Comparison of ENCODE assay signal across 26 mouse cellular contexts in the genomic region with DNA sequence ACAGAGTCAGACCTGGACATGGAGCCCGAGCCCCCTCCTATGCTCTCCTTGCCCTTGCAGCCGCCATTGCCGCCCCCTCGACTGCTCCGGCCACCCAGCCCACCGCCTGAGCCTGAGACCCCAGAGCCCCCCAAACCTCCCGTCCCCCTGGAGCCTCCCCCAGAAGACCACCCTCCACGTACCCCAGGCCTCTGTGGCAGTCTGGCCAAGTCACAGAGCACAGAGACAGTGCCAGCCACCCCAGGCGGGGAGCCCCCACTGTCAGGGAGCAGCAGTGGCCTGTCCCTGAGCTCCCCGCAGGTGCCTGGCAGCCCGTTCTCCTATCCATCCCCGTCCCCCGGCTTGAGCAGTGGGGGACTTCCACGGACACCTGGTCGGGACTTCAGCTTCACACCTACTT. TPM values are rescaled to one million over a fixed set of nuclear protein-coding genes. Genes with fewer than 3 reads are reported as not detected.
DNase-seq lines count a peak whose midpoint lies in the region; ATAC-seq and TF ChIP-seq lines count a peak whose summit lies in the region.
"Had no signal": no experiment of that assay in that cellular context is flagged by ENCODE, and none has a peak within 500 bp of the region (broad histone marks: within the 10 kb centered on the region; RNA-seq: fewer than 3 reads in every experiment).

No protein-coding gene starts in this region.

- H3K4me2 ChIP-seq in hindbrain, postnatal 0 days (ENCODE audit: low read depth, low read length): no peak overlapping the region
- H3K4me2 ChIP-seq in hindbrain, embryonic 14.5 days (replicated peaks): no peak overlapping the region
- H3K4me2 ChIP-seq: embryonic facial prominence, embryonic 13.5 days; embryonic facial prominence, embryonic 15.5 days; forebrain, embryonic 12.5 days had no signal

- 0 out of 2 replicates have a peak overlapping the region, but pooled peaks have one; percentile 3 for H3K9ac ChIP-seq in hindbrain, postnatal 0 days (replicated peaks; ENCODE audit: low read length)
- H3K9ac ChIP-seq in hindbrain, embryonic 14.5 days: no peak overlapping the region
- H3K9ac ChIP-seq: embryonic facial prominence, embryonic 13.5 days; embryonic facial prominence, embryonic 15.5 days; forebrain, embryonic 12.5 days had no signal

- no peak for ATAC-seq in hindbrain, postnatal 0 days
- ATAC-seq in hindbrain, embryonic 14.5 days (ENCODE audit: low FRiP score): no peak
- ATAC-seq: CD4-positive, CD25-positive, alpha-beta regulatory T cell, adult 4 months; forebrain, embryonic 14.5 days; forebrain, embryonic 16.5 days had no signal

- WGBS in hindbrain, postnatal 0 days: 90% methylated on average over 15 of the region's 15 CpGs
- 96% methylated on average over 15 of the region's 15 CpGs for WGBS in hindbrain, embryonic 14.5 days

- H3K27me3 ChIP-seq in hindbrain, postnatal 0 days (ENCODE audit: insufficient read depth, low read length): no peaks in the 10 kb centered on the region
- H3K27me3 ChIP-seq in hindbrain, embryonic 14.5 days (ENCODE audit: control insufficient read depth, insufficient read depth, low read length): no peaks in the 10 kb centered on the region
- H3K27me3 ChIP-seq in E14TG2a.4 (ENCODE audit: insufficient read depth, low read length): peaks cover 42% of the 10 kb centered on the region
- H3K27me3 ChIP-seq: CH12.LX; embryonic facial prominence, embryonic 13.5 days; embryonic facial prominence, embryonic 15.5 days; forebrain, embryonic 12.5 days had no signal

- H3K4me3 ChIP-seq in gastrocnemius, adult 2 months: no peak overlapping the region
- no peak overlapping the region for H3K4me3 ChIP-seq in hindbrain, postnatal 0 days (ENCODE audit: low read length)
- H3K4me3 ChIP-seq in hindbrain, embryonic 14.5 days (replicated peaks; ENCODE audit: low read length): no peak overlapping the region
- H3K4me3 ChIP-seq in E14TG2a.4 (replicated peaks; ENCODE audit: low read length): peak overlapping the region; percentile 63
- H3K4me3 ChIP-seq: embryonic facial prominence, embryonic 13.5 days; embryonic facial prominence, embryonic 15.5 days; erythroblast, embryonic 14.5 days; forebrain, embryonic 12.5 days had no signal

- no peak for TF ChIP-seq CTCF in gastrocnemius, adult 2 months (IDR thresholded peaks at IDR 0.05)
- no peak for TF ChIP-seq CTCF in hindbrain, postnatal 0 days (IDR thresholded peaks at IDR 0.05; ENCODE audit: low read depth)
- TF ChIP-seq CTCF in E14TG2a.4 (conservative IDR thresholded peaks at IDR 0.05; ENCODE audit: low read length): no peak

- intact Hi-C loops in gastrocnemius, adult 2 months (cut with DNase I): no loop called here

- peaks cover 65% of the 10 kb centered on the region for H3K36me3 ChIP-seq in hindbrain, postnatal 0 days (ENCODE audit: insufficient read depth, low read length)
- peaks cover 91% of the 10 kb centered on the region for H3K36me3 ChIP-seq in hindbrain, embryonic 14.5 days (replicated peaks; ENCODE audit: control insufficient read depth, insufficient read depth)
- H3K36me3 ChIP-seq in E14TG2a.4 (ENCODE audit: insufficient read depth, low read length): peaks cover 88% of the 10 kb centered on the region

- no peaks in the 10 kb centered on the region for H3K4me1 ChIP-seq in hindbrain, postnatal 0 days (ENCODE audit: insufficient read depth, low read length)
- H3K4me1 ChIP-seq in hindbrain, embryonic 14.5 days (replicated peaks; ENCODE audit: control insufficient read depth, insufficient read depth, low read length): no peaks in the 10 kb centered on the region
- peaks cover 77% of the 10 kb centered on the region for H3K4me1 ChIP-seq in E14TG2a.4 (replicated peaks; ENCODE audit: low read depth, low read length)
- H3K4me1 ChIP-seq: embryonic facial prominence, embryonic 13.5 days; embryonic facial prominence, embryonic 15.5 days; forebrain, embryonic 12.5 days had no signal

- peak overlapping the region; percentile 63 for H3K27ac ChIP-seq in gastrocnemius, adult 2 months
- no peak overlapping the region for H3K27ac ChIP-seq in hindbrain, postnatal 0 days
- no peak overlapping the region for H3K27ac ChIP-seq in hindbrain, embryonic 14.5 days
- H3K27ac ChIP-seq: embryonic facial prominence, embryonic 13.5 days; embryonic facial prominence, embryonic 15.5 days; forebrain, embryonic 12.5 days had no signal

- peak; percentile 28 for DNase-seq in cerebellum, adult 11-12 months
- DNase-seq in cerebellum, postnatal 25 days: no peak
- peak; percentile 24 for DNase-seq in gastrocnemius, adult 2 months
- no peak for DNase-seq in gastrocnemius, adult 18-20 months (ENCODE audit: low spot score)
- no peak for DNase-seq in hindbrain, postnatal 0 days (ENCODE audit: low spot score)
- DNase-seq in hindbrain, embryonic 14.5 days (ENCODE audit: low spot score): no peak
- DNase-seq: B cell, adult 2 months; cerebellum, adult 11 months; cerebellum, adult 2 months; cerebellum, postnatal 10 days; cerebellum, postnatal 36 days; embryo, embryonic 11 days had no signal

- no peaks in the 10 kb centered on the region for H3K9me3 ChIP-seq in hindbrain, postnatal 0 days (ENCODE audit: low read length)
- H3K9me3 ChIP-seq in hindbrain, embryonic 14.5 days (ENCODE audit: control insufficient read depth, low read length): no peaks in the 10 kb centered on the region
- no peaks in the 10 kb centered on the region for H3K9me3 ChIP-seq in E14TG2a.4 (ENCODE audit: low read length)
- H3K9me3 ChIP-seq: embryonic facial prominence, embryonic 13.5 days; embryonic facial prominence, embryonic 15.5 days; forebrain, embryonic 12.5 days had no signal

RNA-seq across cellular contexts. Expression of gene Psmd9, which starts 9.3 kb away (rescaled TPM):
- total RNA-seq in gastrocnemius, adult 2 months (2021): 10 to 100 TPM; 13.3 to 16.9 TPM
- total RNA-seq in gastrocnemius, adult 18-20 months (2021): 10 to 100 TPM; 12.0 to 15.0 TPM
- total RNA-seq in hindbrain, postnatal 0 days (2014; rRNA removed): 28.5 and 30.8 TPM in 2 replicates
- 86.1 and 87.2 TPM in 2 replicates for polyA plus RNA-seq in hindbrain, postnatal 0 days (2015; fragmentation: Nextera tagmentation; extraction: Ambion mirVana)
- 59.1 and 66.8 TPM in 2 replicates for polyA plus RNA-seq in hindbrain, embryonic 14.5 days (2014; fragmentation: Nextera tagmentation; extraction: Ambion mirVana)

RNA-seq across cellular contexts. Expression of gene Setd1b, which starts 17.9 kb away (rescaled TPM):
- 10 to 100 TPM in 1 of 2 experiments, 1 to 10 TPM in 1; 9.8 to 11.3 TPM for total RNA-seq in gastrocnemius, adult 2 months (2021)
- total RNA-seq in gastrocnemius, adult 18-20 months (2021): 1 to 10 TPM; 9.0 to 9.8 TPM
- 4.8 TPM in 2 replicates for total RNA-seq in hindbrain, postnatal 0 days (2014; rRNA removed)
- polyA plus RNA-seq in hindbrain, postnatal 0 days (2015; fragmentation: Nextera tagmentation; extraction: Ambion mirVana): 7.1 and 7.2 TPM in 2 replicates
- polyA plus RNA-seq in hindbrain, embryonic 14.5 days (2014; fragmentation: Nextera tagmentation; extraction: Ambion mirVana): 12.6 and 12.7 TPM in 2 replicates

RNA-seq across cellular contexts. Expression of gene Hpd, which starts 22.7 kb away (rescaled TPM):
- total RNA-seq in gastrocnemius, adult 2 months (2021): not detected
- total RNA-seq in gastrocnemius, adult 18-20 months (2021): under 1 TPM; 0.21 to 0.69 TPM
- total RNA-seq in hindbrain, postnatal 0 days (2014; rRNA removed): not detected in 2 replicates
- polyA plus RNA-seq in hindbrain, postnatal 0 days (2015; fragmentation: Nextera tagmentation; extraction: Ambion mirVana): not detected in 2 replicates
- polyA plus RNA-seq in hindbrain, embryonic 14.5 days (2014; fragmentation: Nextera tagmentation; extraction: Ambion mirVana): not detected in 2 replicates
- total RNA-seq: common myeloid progenitor, adult 5-6 weeks; ES-E14; MEL had no signal
- polyA plus RNA-seq: brain, embryonic 14.5 days; CD4-positive, CD25-positive, alpha-beta regulatory T cell, adult 4 months; cerebellum, adult 2 months; embryonic facial prominence, embryonic 11.5 days; embryonic facial prominence, embryonic 13.5 days; embryonic facial prominence, embryonic 15.5 days; erythroblast, embryonic 14.5 days; forebrain, embryonic 12.5 days; forebrain, embryonic 14.5 days; forebrain, embryonic 16.5 days had no signal

RNA-seq across cellular contexts. Expression of gene Rhof, which starts 27.4 kb away (rescaled TPM):
- total RNA-seq in gastrocnemius, adult 2 months (2021): under 1 TPM; 0.28 to 0.36 TPM
- total RNA-seq in gastrocnemius, adult 18-20 months (2021): under 1 TPM; 0.09 to 0.24 TPM
- total RNA-seq in hindbrain, postnatal 0 days (2014; rRNA removed): 43.5 and 44.4 TPM in 2 replicates
- polyA plus RNA-seq in hindbrain, postnatal 0 days (2015; fragmentation: Nextera tagmentation; extraction: Ambion mirVana): 36.6 and 36.8 TPM in 2 replicates
- polyA plus RNA-seq in hindbrain, embryonic 14.5 days (2014; fragmentation: Nextera tagmentation; extraction: Ambion mirVana): 13.0 and 17.5 TPM in 2 replicates

Comparison
In these comparisons a context has a peak if more than half of its experiments do, and no peak if none do; other contexts are left out.
1. DNase-seq: peak in cerebellum, adult 11-12 months (single experiment) and gastrocnemius, adult 2 months (single experiment); none in cerebellum, postnatal 25 days (0 of 2), gastrocnemius, adult 18-20 months (single experiment), hindbrain, postnatal 0 days (single experiment) and hindbrain, embryonic 14.5 days (single experiment).